Mouse (Mus musculus) liver, adult 2 months (tissue): Measurements from ENCODE around the gene Hist1h4d.

ENCODE experiments used
- CTCF ChIP-seq: fragments of 200-500 bp; IDR thresholded peaks from 2 replicates; pipeline ENCODE4 v1.5.1; 2011; ENCODE audit warnings: low read depth, low read length, control low read depth
- POLR2A ChIP-seq: fragments of 200-500 bp; IDR thresholded peaks from 2 replicates; pipeline ENCODE4 v1.6.1; 2011; ENCODE audit warnings: low read length, control low read depth; ENCODE audit not compliant: insufficient read depth; ENCODE audit errors: extremely low read depth

GRCm38 (mm10) chr13:23630653-23631052, 49.3 kb downstream of the Hist1h4d start:
- TF ChIP-seq CTCF (peak; percentile 32), POLR2A (no peak)
